Mouse (Mus musculus) cerebellum, adult 2 months (tissue): ENCODE data around the gene Tfr2.

Experiments used
- CTCF ChIP-seq: fragments of 200-500 bp; IDR thresholded peaks from 2 replicates; pipeline ENCODE4 v1.5.1; 2011; ENCODE audit warnings: low read depth, mild to moderate bottlenecking, control low read depth, low read length, moderate library complexity, borderline replicate concordance; ENCODE audit not compliant: insufficient read depth
- POLR2A ChIP-seq: fragments of 200-500 bp; IDR thresholded peaks from 2 replicates; pipeline ENCODE4 v1.6.1; 2011; ENCODE audit warnings: low read length, control low read depth, borderline replicate concordance; ENCODE audit not compliant: insufficient read depth

DNA sequence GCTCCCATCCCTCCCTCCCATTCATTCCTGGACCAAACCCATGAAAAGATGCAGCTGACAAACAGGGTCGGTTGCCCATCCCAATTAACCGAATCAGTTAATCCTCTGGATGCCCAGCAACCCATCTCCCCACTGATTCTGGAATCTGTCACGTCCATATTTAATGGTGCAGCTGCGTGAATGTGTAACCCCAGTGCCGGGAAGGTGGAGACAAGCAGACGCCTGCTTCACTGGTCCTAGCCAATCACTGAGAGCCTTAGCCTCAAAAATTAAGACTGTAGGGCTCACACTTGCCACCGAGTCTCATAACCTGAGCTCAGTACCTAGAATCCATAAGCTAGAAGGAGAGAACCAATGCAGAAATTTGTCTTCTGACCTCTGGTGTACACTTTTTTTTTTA lies 26.3 kb downstream of the Tfr2 start:
- TF ChIP-seq POLR2A (no peak), CTCF (no peak)
